Mouse (Mus musculus) urinary bladder, postnatal 36 days (tissue): ENCODE results near the gene Tmem63c.

ENCODE experiments used
- DNase-seq, 2 experiments: peaks; one replicate each; pipeline ENCODE4 v3.0.0; 2022; ENCODE audit warnings: low spot score in 2 of 2, mixed read lengths in 1 of 2

The Tmem63c gene

GRCm38 (mm10) chr12:87131181-87131580, 110.0 kb downstream of the Tmem63c start:
- no peak for DNase-seq

GRCm38 (mm10) chr12:87131619-87132018, 110.5 kb downstream of the Tmem63c start:
- DNase-seq = peak in 1 of 2 experiments; percentile 7

- DNase-seq = no peak
Measured at GRCm38 (mm10) chr12:87132210-87132609, 111.1 kb downstream of the Tmem63c start.

DNA sequence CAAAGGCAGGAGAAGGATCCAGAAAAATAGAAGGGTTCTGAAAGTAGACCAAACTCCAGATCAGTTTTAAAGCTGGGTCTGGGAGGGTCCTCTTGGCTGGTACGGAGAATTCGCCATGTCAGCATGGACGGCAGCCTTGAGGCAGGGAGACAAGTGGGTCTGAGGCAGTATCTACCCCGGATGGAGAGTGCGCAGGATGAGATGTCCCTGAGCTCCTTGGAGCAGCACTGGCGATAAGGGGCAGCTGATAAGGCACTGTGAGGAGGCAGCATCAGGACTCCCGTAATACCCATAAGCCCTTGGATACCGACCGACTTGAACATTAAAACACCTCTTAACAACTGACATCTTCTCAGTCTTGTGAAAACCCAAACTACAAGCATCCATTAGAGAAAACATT, 111.6 kb downstream of the Tmem63c start:
- no peak for DNase-seq

DNA sequence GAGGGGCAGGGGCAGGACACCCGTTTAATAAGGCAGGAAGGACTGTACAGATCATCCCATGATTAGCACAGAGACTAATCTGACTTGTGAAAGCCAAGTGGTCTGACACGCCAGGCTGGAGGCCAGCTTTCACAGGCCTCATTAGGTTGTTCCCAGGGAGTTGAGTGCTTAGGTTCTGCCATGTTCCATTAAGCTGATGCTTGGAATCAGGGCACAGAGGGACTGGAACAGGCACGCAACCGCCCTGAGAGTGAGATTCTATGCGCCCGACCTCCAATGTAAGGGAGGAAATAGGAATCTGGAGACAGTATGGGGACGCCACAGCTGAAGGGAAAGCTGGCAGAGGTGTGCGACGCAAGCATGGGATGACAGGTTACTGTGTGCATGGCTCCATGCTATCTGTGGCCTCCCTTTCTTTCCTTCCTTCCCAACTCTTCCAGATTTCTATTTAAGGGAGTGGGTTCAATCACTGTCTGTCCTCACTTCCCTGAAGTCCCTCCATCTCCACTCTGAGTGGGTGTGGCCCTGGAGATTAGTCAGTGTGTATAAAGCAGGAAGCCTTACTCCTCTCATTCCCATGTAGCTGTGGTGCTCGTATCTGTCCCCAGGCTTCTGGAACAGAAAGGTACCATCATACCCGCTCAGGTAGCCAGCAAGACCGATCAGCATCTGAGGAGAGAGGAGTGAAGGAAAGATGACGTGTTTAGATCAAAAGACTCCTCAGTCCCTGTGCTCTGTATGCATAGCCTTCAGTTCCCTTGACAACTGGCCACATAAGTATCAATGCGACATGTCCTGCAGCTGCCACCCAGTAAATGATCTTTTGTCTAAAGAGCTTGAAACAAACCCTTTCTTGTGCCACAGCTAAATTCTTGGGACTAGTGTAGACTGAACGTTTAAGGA, 116.5 kb downstream of the Tmem63c start:
- DNase-seq = no peak

GRCm38 (mm10) chr12:87138342-87138701, 117.2 kb downstream of the Tmem63c start:
- no peak for DNase-seq

DNA sequence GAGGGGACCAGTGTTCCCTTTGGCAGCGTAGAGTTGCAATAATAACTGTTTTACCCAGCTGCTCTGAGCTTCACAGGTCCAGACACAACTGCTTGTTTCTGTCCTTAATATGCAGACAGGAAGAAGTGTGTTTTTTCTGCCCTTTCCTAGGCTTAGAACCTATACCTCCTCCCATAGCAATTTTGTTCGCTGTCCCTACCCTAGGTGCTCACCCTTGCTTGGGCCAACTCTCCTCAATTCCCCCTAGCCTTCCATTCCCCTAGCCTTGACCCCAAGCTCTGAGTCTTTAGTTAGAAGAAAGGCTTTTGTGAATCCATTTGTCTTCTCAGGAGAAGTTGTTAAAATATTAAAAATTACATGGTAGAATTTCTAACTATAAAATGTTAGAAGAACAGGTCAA, 117.6 kb downstream of the Tmem63c start:
- DNase-seq = no peak
